Mouse (Mus musculus): ENCODE measurements around the gene Olfr1026.

The Olfr1026 gene

GRCm38 (mm10) chr2:85921258-85921657, at the start of gene Olfr1026:
Gene Olfr1026 (plus strand): TSS chr2:85921558.
- no peak for DNase-seq (ENCODE audit: low spot score in 2 of 2)

GRCm38 (mm10) chr2:85885340-85885739, 36.0 kb upstream of the Olfr1026 start, which contains the start of gene Olfr1023:
Gene Olfr1023 (plus strand): TSS chr2:85885640.
- DNase-seq (ENCODE audit: low spot score in 2 of 2) = no peak

- DNase-seq (ENCODE audit: low spot score in 2 of 2) = no peak
These were observed 16.4 kb upstream of the Olfr1026 start, which contains the start of gene Olfr1024 for GRCm38 (mm10) chr2:85904952-85905351. Gene Olfr1024 (minus strand): TSS chr2:85905052.

GRCm38 (mm10) chr2:85913197-85913596, 8.2 kb upstream of the Olfr1026 start:
- DNase-seq (ENCODE audit: low spot score in 2 of 2) = no peak

- DNase-seq (ENCODE audit: low spot score in 2 of 2) = no peak
These were observed 6.5 kb upstream of the Olfr1026 start, which contains the start of gene Olfr1025-ps1 for GRCm38 (mm10) chr2:85914893-85915292. Gene Olfr1025-ps1 (plus strand): TSS chr2:85915193.

GRCm38 (mm10) chr2:85950137-85950536, 28.8 kb downstream of the Olfr1026 start, which contains the start of gene Olfr1028:
Gene Olfr1028 (plus strand): TSS chr2:85950437.
- DNase-seq (ENCODE audit: low spot score in 2 of 2) = no peak

- DNase-seq (ENCODE audit: low spot score in 2 of 2) = no peak
These were observed 52.2 kb downstream of the Olfr1026 start, which contains the start of gene Olfr1029 for GRCm38 (mm10) chr2:85973595-85973994. Gene Olfr1029 (plus strand): TSS chr2:85973895.
